8 mouse cellular contexts compared by ENCODE assay signal in genomic region chr8:13292364-13292763, GRCm38 (mm10). TPM values are rescaled to one million over a fixed set of nuclear protein-coding genes. Genes with fewer than 3 reads are reported as not detected.
A peak's percentile ranks its signal among the peaks of the same experiment; 100 is the strongest.
DNase-seq lines count a peak whose midpoint lies in the region; ATAC-seq and TF ChIP-seq lines count a peak whose summit lies in the region.

No protein-coding gene starts in this region.

- no peak for TF ChIP-seq POLR2A in brain, embryonic 14.5 days (IDR thresholded peaks at IDR 0.05; ENCODE audit: borderline replicate concordance, extremely low read depth, insufficient read depth, insufficient read length, poor library complexity, severe bottlenecking)

- 29% methylated on average over 9 of the region's 9 CpGs for WGBS in midbrain, embryonic 14.5 days
- 27% methylated on average over 9 of the region's 9 CpGs for WGBS in midbrain, embryonic 16.5 days
- WGBS in lung, embryonic 14.5 days = 30% methylated on average over 9 of the region's 9 CpGs

- peaks cover 50% of the 10 kb centered on the region for H3K36me3 ChIP-seq in midbrain, embryonic 14.5 days (ENCODE audit: control insufficient read depth, insufficient read depth, low read length)
- H3K36me3 ChIP-seq in midbrain, embryonic 16.5 days (ENCODE audit: control insufficient read depth, insufficient read depth, low read length) = peaks cover 27% of the 10 kb centered on the region
- peaks cover 49% of the 10 kb centered on the region for H3K36me3 ChIP-seq in lung, embryonic 14.5 days (ENCODE audit: insufficient read depth)

- no peak overlapping the region for H3K4me2 ChIP-seq in midbrain, embryonic 14.5 days (ENCODE audit: low read length)
- no peak overlapping the region for H3K4me2 ChIP-seq in midbrain, embryonic 16.5 days (ENCODE audit: low read length)
- no peak overlapping the region for H3K4me2 ChIP-seq in lung, embryonic 14.5 days

- no peak overlapping the region for H3K27ac ChIP-seq in midbrain, embryonic 14.5 days (replicated peaks; ENCODE audit: low read depth, low read length)
- no peak overlapping the region for H3K27ac ChIP-seq in midbrain, embryonic 16.5 days (ENCODE audit: low read length)
- H3K27ac ChIP-seq in lung, embryonic 14.5 days (ENCODE audit: low read depth) = no peak overlapping the region

- no peaks in the 10 kb centered on the region for H3K27me3 ChIP-seq in midbrain, embryonic 14.5 days (ENCODE audit: control insufficient read depth, insufficient read depth, low read length)
- no peaks in the 10 kb centered on the region for H3K27me3 ChIP-seq in midbrain, embryonic 16.5 days (ENCODE audit: control insufficient read depth, insufficient read depth, low read depth, low read length)
- H3K27me3 ChIP-seq in lung, embryonic 14.5 days (ENCODE audit: insufficient read depth, low read length) = no peaks in the 10 kb centered on the region

- DNase-seq in midbrain, embryonic 14.5 days = peak; percentile 85
- peak; percentile 81 for DNase-seq in brain, embryonic 14.5 days (ENCODE audit: low read depth)
- peak; percentile 67 to 75 for DNase-seq in frontal cortex, postnatal 25 days (ENCODE audit: low spot score in 2 of 2)
- DNase-seq in kidney, postnatal 36 days = peak; percentile 67 to 88
- peak; percentile 87 for DNase-seq in lung, embryonic 14.5 days
- peak; percentile 62 for DNase-seq in right cerebral cortex, postnatal 14 days
- peak; percentile 73 for DNase-seq in urinary bladder, postnatal 25 days (ENCODE audit: low spot score)

- ATAC-seq in midbrain, embryonic 14.5 days (ENCODE audit: low FRiP score, low TSS enrichment) = no peak
- ATAC-seq in midbrain, embryonic 16.5 days = no peak
- no peak for ATAC-seq in lung, embryonic 14.5 days (ENCODE audit: insufficient read depth)

- no peaks in the 10 kb centered on the region for H3K9me3 ChIP-seq in midbrain, embryonic 14.5 days (ENCODE audit: control insufficient read depth, low read length)
- H3K9me3 ChIP-seq in midbrain, embryonic 16.5 days (replicated peaks; ENCODE audit: control insufficient read depth, low read length, poor library complexity, severe bottlenecking) = no peaks in the 10 kb centered on the region
- H3K9me3 ChIP-seq in lung, embryonic 14.5 days (ENCODE audit: low read depth, low read length) = no peaks in the 10 kb centered on the region

- no peak overlapping the region for H3K9ac ChIP-seq in midbrain, embryonic 14.5 days (replicated peaks; ENCODE audit: low read length)
- H3K9ac ChIP-seq in midbrain, embryonic 16.5 days (ENCODE audit: low read depth, low read length) = no peak overlapping the region
- no peak overlapping the region for H3K9ac ChIP-seq in lung, embryonic 14.5 days

- H3K4me1 ChIP-seq in midbrain, embryonic 14.5 days (ENCODE audit: control insufficient read depth, insufficient read depth, low read length) = peaks cover 12% of the 10 kb centered on the region
- peaks cover 11% of the 10 kb centered on the region for H3K4me1 ChIP-seq in midbrain, embryonic 16.5 days (ENCODE audit: control insufficient read depth, insufficient read depth, low read length)
- 0 out of 2 replicates have a peak, but pooled peaks cover 4% of the 10 kb centered on the region for H3K4me1 ChIP-seq in lung, embryonic 14.5 days (ENCODE audit: insufficient read depth)

- peak; percentile 83 for TF ChIP-seq CTCF in brain, embryonic 14.5 days (IDR thresholded peaks at IDR 0.05; ENCODE audit: borderline replicate concordance, extremely low read depth, insufficient read depth, insufficient read length)
- peak; percentile 85 for TF ChIP-seq CTCF in lung, embryonic 14.5 days (IDR thresholded peaks at IDR 0.05; ENCODE audit: low read depth)

- no peak overlapping the region for H3K4me3 ChIP-seq in midbrain, embryonic 14.5 days (replicated peaks; ENCODE audit: low read depth, low read length)
- no peak overlapping the region for H3K4me3 ChIP-seq in midbrain, embryonic 16.5 days (ENCODE audit: low read depth, low read length)
- H3K4me3 ChIP-seq in lung, embryonic 14.5 days (ENCODE audit: low read depth, low read length) = no peak overlapping the region

RNA-seq across cellular contexts. Expression of gene Tmco3, which starts 4.4 kb away (rescaled TPM):
- polyA plus RNA-seq in midbrain, embryonic 14.5 days (2014; fragmentation: Nextera tagmentation; extraction: Ambion mirVana) = 34.6 and 39.0 TPM in 2 replicates
- 45.1 and 54.1 TPM in 2 replicates for polyA plus RNA-seq in midbrain, embryonic 16.5 days (2015; fragmentation: Nextera tagmentation; extraction: Ambion mirVana)
- polyA plus RNA-seq in brain, embryonic 14.5 days (2012; rRNA removed) = 35.5 and 38.3 TPM in 2 replicates
- 36.8 and 44.0 TPM in 2 replicates for polyA plus RNA-seq in lung, embryonic 14.5 days (2014; fragmentation: Nextera tagmentation; extraction: Ambion mirVana)

RNA-seq across cellular contexts. Expression of gene Dcun1d2, which starts 4.4 kb away (rescaled TPM):
- 29.4 and 35.5 TPM in 2 replicates for polyA plus RNA-seq in midbrain, embryonic 14.5 days (2014; fragmentation: Nextera tagmentation; extraction: Ambion mirVana)
- 35.5 and 35.9 TPM in 2 replicates for polyA plus RNA-seq in midbrain, embryonic 16.5 days (2015; fragmentation: Nextera tagmentation; extraction: Ambion mirVana)
- polyA plus RNA-seq in brain, embryonic 14.5 days (2012; rRNA removed) = 42.6 and 44.2 TPM in 2 replicates
- polyA plus RNA-seq in lung, embryonic 14.5 days (2014; fragmentation: Nextera tagmentation; extraction: Ambion mirVana) = 26.2 TPM in 2 replicates

RNA-seq across cellular contexts. Expression of gene Adprhl1, which starts 38.4 kb away (rescaled TPM):
- polyA plus RNA-seq in midbrain, embryonic 14.5 days (2014; fragmentation: Nextera tagmentation; extraction: Ambion mirVana) = not detected in 2 replicates
- 0.29 TPM in 1 of 2 replicates, not detected in the other for polyA plus RNA-seq in midbrain, embryonic 16.5 days (2015; fragmentation: Nextera tagmentation; extraction: Ambion mirVana)
- 0.14 and 0.29 TPM in 2 replicates for polyA plus RNA-seq in brain, embryonic 14.5 days (2012; rRNA removed)
- 1.6 TPM in 1 of 2 replicates, not detected in the other for polyA plus RNA-seq in lung, embryonic 14.5 days (2014; fragmentation: Nextera tagmentation; extraction: Ambion mirVana)

RNA-seq across cellular contexts. Expression of gene Tfdp1, which starts 46.2 kb away (rescaled TPM):
- polyA plus RNA-seq in midbrain, embryonic 14.5 days (2014; fragmentation: Nextera tagmentation; extraction: Ambion mirVana) = 77.9 and 112 TPM in 2 replicates
- polyA plus RNA-seq in midbrain, embryonic 16.5 days (2015; fragmentation: Nextera tagmentation; extraction: Ambion mirVana) = 87.2 and 96.5 TPM in 2 replicates
- 142 and 190 TPM in 2 replicates for polyA plus RNA-seq in brain, embryonic 14.5 days (2012; rRNA removed)
- 216 and 219 TPM in 2 replicates for polyA plus RNA-seq in lung, embryonic 14.5 days (2014; fragmentation: Nextera tagmentation; extraction: Ambion mirVana)
